Mouse (Mus musculus) T-cell, adult 2 months (primary cell): ENCODE measurements around the gene Tnn.
A peak's percentile ranks its signal among the peaks of the same experiment; 100 is the strongest.

Experiments used
- DNase-seq: peaks from one replicate; pipeline ENCODE4 v3.0.0; 2022; ENCODE audit warnings: low spot score

Tnn gene

DNA sequence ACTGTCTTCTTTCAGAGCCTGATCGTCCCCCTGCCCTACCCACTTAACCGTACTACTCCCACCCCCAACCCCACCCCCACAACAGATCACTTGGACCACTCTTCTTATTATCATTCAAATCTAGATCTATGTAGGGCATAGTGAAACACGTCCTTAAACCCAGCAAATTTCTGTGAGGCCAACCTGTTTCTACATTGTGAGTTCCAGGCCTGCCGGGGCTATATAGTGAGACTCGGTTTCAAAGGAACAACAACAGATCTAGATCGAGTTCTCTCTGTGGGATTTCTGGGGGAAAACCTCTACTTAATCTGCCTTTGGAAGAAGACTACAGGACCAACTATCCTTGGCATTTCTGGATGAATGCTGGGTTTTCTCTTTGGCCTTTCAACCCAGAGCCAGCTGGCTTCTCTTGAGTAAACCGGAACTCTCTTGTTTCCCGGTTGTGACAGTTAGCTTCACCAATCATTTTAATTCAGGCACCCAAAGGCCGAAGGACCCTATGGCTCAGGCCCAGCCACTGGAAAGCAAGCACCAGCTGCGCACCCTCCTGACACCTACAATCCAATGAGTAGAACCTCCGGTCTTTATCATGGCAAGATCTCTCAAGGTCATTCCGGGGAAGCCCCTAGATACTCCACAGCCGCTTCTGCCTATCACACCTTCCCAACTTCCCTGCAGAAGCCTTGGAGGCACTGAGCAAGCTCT lies 110.0 kb downstream of the Tnn start:
- DNase-seq = no peak

DNA sequence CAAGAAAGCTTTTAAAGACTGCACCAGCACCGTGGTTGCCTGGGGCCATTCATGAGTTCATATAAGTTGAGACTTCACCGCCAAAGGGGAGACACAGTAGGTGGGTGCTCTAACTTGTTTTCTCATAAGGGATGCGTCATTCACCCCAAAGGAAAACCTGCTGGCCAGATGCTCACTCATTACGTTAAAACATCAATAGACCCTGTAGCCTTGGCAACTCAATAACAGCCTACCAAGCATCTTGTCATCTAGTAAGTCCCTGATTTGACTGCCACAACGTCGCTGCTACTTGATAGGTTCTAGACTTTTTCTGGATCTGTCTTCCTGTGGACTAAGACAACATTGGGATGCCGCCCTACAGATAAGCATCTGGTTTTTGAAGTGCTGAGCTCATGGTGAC lies 111.0 kb downstream of the Tnn start:
- DNase-seq = peak; percentile 79

DNA sequence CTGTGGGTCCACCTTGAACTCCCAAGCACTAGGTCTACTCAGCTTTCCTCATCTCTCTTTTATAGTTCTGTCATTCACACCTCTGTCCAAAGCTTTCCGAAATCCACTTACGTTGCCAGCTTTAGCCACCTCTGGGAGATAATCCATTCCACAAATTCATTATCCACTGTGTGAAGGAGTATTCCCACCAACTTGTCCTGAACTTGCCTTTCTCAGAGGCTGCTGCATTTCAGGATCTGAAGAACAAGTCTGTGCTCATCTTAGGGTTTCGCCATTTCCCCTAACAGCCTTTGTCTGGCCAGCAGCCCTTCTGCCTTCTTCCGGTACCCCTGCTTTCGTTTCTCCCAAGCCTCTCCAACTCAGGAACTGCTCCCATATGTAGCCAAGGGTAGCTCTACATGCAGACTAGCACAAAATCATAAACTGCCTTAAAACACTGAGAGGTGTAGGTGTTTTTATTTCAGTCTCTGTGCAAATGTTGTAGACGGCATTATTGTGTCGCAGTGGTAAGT lies 112.1 kb downstream of the Tnn start:
- no peak for DNase-seq

DNA sequence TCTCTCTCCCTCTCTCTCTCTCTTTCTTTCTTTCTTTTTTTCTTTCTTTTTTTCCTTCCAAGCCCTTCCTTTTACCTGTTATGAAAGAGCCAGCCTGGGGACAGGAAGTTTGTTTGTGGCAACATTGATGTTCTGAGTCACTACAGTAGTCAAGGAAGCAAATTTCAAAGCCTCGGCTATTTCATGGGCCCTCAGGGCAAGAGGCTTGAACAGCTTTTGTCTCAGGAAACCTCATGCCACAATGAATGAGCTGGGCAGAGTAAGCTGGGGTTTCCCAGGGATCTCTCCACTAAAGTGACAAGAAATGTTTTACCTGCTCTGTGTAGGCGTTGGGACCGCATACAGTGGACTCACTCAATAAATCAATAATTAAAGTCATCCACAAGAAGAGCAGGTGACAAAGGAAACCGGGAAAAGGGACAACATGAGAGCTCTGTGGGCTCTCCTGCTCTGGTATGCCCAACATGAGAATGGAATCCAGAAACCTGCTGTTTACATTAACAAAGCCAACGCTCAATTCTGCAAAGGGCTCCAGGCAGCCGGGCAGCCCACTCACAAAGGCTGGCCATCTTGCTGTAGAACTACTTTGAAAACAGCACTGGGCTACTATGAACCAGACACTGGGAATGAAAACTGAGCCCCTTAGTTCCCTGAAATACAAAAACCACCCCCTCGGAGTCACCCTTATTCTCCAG lies 113.3 kb downstream of the Tnn start:
- DNase-seq = peak; percentile 73

DNA sequence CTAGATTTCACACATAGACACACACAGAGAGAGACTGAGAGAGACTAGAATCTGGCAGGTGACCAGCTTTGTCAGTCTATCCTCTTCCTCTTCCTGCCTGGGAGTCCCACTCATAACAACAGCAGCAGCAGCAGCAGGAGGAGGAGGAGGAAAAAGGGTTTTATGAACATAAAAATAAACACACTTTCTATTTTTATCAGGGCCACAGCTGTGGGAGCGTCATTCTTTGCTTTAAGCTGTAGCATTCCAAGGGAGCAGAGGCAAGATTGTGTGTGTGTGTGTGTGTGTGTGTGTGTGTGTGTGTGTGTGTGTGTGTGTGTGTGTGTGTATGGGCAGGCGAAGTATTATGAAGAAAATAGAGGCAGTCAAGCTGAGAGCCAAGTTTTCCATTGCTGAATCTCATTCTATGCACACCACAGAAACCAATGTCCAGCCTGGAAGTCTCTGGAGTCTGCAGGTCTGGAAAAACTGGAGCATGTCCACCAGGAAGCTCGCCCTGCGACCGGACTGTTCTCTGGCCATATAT lies 116.3 kb downstream of the Tnn start:
- peak; percentile 51 for DNase-seq

DNA sequence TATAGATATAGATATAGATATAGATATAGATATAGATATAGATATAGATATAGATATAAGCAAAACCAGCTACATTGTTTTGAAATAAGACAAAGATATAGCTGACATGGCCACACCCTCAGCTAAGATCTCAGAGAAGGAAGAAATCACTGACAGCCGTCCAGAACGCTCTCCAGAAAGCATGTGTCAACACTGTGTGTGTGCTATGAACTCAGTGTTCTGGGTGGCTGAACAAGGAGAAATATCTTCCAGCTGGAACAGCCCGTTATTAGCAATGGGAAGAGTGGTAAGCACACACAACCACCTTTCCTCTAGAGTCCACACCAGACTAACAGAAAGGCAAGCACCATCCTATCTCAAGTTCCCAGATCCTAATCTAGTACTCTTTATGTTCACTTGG lies 117.8 kb downstream of the Tnn start:
- no peak for DNase-seq
